Mouse (Mus musculus): ENCODE results near the gene Aimp1.

GRCm38 (mm10) chr3:132724326-132724725 is 40.2 kb upstream of the Aimp1 start:
- TF ChIP-seq POLR2A (IDR thresholded peaks at IDR 0.05; ENCODE audit: borderline replicate concordance, low read depth, low read length), result no peak
- TF ChIP-seq CTCF (IDR thresholded peaks at IDR 0.05; ENCODE audit: low read depth, low read length), result no peak
